Mouse (Mus musculus) adrenal gland, postnatal 25 days (tissue): Measurements from ENCODE around the gene Erc2. TPM values are rescaled to one million over a fixed set of nuclear protein-coding genes. Genes with fewer than 3 reads are reported as not detected.
"Not testable (repeated sequence)": the region's sequence is repeated elsewhere in the genome, so short reads cannot be mapped to it uniquely, and the experiment has no call there.

Experiments
- DNase-seq: peaks from one replicate; pipeline ENCODE4 v3.0.0; 2021; ENCODE audit warnings: mixed read lengths
- total RNA-seq: library from RNA; stranded (reverse); gene quantifications from 2 replicates; pipeline ENCODE4 v1.2.3, GENCODE M21; 2021

The Erc2 gene
- total RNA-seq, 1 experiment from 2014 or later = 15.2 TPM

- DNase-seq = no peak
These were observed 213.1 kb downstream of the Erc2 start for GRCm38 (mm10) chr14:27835351-27835750.

DNA sequence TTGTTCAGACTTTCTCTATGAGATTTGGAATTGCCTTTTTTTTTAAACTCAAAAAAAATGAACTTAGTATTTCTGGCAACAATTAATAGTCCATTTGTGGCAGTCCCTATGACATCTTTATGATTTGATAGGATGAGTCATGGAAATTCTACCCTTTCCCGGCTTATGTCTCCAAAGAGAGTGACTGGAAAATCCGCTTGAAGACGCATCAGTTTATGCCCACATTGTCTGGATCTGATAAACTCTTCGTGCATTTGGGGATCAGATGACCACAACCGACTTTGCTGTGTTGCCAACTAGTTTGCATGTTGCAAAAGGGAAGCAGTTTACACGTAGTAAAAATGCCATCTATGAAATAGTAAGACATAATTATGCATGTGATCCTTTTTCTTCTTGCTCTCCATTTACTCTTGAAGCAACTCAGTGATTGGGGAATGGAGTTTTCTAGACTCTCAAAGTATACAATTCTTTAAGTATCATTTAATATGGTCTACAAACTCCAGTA, 215.4 kb downstream of the Erc2 start:
- DNase-seq = no peak

DNA sequence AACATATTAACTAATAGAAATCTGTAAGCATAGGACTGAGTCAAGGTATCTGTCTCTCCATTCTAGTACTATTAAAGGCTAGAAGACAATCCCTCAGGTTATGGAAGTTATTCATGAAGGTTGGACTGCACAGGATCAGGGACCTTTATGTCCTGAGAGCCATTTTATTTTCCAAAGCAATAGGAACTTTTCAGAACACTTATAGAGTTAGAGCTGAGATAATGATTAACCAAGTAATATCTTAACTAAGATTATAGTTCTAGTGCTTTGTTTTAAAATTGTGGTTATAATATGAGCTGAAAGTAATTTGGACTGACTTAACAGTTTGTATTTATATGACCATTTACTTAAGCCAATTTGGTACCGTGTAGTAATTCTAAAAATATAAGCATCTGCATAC, 217.9 kb downstream of the Erc2 start:
- no peak for DNase-seq

GRCm38 (mm10) chr14:27846875-27847274, 224.6 kb downstream of the Erc2 start:
- DNase-seq = no peak

DNA sequence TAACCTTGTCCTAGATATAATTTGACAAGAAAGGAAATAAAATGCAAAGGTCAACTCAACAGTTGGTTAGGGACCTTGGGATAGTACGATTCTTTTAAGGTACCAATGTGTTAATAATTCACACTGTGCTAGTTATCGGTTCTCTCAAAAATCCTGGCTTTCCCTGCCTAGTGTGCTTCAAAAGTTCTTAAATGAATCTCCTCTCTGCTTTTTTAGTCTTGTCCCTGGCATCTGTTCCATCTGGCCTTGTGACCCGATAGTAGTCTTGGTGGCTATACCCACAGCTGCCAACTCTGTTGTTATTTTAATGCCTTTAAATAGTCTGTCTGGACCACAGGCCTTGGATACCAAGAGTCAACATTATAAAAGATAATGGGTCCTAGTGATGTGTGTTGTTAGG, 225.1 kb downstream of the Erc2 start:
- DNase-seq = no peak

DNA sequence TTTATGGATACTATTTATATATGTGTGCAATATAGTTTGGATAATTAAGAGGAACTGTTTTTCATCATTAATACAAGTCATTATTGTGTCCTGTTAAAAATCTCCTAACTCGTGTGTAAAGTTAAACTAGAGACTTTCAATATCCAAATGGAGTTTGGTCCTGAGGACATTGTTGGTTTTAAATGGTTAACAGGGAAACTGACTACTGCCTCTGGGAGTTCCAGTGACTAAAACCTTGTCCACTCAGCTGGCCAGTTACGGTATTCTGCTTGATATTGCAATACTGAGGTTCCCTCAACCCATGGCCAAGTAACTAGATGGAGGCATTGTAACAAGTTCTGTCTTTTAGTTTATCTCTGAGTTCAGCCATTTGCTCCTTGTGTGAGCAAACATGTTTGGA, 229.0 kb downstream of the Erc2 start:
- DNase-seq = no peak

GRCm38 (mm10) chr14:27852606-27853005, 230.4 kb downstream of the Erc2 start:
- DNase-seq = no peak

- DNase-seq = no peak
These were observed 238.3 kb downstream of the Erc2 start for GRCm38 (mm10) chr14:27860371-27861046.

- no peak for DNase-seq
These were observed 240.1 kb downstream of the Erc2 start for GRCm38 (mm10) chr14:27862299-27862698.

GRCm38 (mm10) chr14:27867386-27867785, 245.2 kb downstream of the Erc2 start:
- peak; percentile 10 for DNase-seq

DNA sequence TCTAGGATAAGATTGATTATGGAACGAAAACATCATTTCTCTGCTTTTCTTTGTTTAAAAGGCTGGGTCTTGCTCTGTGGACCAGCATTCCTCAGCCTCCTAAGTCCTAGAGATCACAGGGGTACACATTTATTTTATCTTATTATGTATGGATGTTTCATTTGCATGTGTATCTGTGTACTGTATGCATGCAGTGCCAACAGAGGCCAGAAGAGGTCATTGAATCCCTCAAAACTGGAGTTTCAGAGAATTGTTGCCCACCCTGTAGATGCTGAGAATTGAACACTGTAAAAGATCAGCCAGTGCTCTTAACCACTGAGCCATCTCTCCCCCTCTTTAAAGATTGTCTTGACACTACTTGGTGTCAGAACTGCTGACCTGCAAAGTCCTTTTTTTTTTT, 251.4 kb downstream of the Erc2 start:
- DNase-seq = no peak

DNA sequence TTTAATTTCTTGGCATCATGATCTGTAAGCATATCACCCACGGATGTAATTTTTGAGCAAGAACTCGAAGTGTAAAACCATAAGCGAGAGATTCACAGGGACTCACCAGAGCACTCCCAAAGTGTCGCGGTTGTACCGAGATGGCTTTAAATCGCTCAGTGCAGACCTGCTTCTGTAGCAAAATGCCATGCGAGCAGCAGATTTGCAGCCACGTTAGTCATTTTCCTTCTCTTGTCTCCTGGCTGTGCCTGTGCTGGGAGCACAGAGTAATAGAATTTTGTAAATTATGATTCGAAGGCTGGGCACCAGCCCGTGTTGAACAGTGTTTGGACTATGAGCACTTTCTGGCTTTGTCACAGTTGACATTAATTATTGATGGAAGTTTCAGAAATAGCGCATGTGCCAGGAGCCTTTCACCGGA, 253.8 kb downstream of the Erc2 start:
- DNase-seq = no peak

DNA sequence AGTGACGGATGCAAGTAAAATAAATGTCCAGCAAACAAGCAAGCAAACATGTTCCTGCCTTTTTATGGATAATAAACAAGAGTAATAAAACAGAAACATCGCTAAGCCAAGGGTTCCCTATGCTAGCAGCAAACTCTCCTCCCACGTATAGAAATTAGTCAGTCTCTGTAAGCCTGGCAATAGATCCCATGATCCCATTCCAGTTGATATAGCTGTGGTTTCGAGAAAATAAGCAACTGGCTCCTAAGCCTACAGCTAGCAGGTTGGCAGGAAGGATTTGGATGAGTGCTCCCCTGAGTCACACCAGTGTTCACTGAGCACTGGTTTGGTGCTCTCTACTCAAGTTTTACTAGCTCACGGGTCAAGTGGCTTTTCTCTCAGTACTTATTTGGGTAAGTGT, 259.7 kb downstream of the Erc2 start:
- no peak for DNase-seq

- DNase-seq = not testable (repeated sequence)
These were observed 264.1 kb downstream of the Erc2 start for GRCm38 (mm10) chr14:27886337-27886736.

- DNase-seq = no peak
These were observed 265.3 kb downstream of the Erc2 start for GRCm38 (mm10) chr14:27887488-27887887.

DNA sequence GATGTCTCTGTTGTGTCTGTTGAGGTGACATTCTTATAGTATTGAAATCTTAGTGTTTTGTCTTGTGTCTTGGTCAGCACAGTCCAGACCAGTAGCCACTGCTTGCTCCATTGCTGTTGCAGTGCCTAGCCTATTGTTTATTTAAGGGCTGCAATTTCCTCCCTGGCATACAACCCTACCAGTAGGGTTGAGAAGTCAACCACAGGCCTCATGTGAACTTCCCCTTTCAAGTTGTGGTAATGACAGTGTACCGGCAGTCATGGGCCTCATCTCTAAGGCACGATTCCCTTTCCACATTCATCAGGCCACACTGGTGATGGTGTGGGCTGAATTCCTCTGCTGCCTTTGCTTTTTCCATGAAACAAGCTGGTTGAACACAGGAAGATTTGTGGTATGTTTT, 267.4 kb downstream of the Erc2 start:
- DNase-seq = no peak

- DNase-seq = no peak
These were observed 270.2 kb downstream of the Erc2 start for GRCm38 (mm10) chr14:27892416-27892815.

GRCm38 (mm10) chr14:27901772-27902171, 279.5 kb downstream of the Erc2 start:
- no peak for DNase-seq

DNA sequence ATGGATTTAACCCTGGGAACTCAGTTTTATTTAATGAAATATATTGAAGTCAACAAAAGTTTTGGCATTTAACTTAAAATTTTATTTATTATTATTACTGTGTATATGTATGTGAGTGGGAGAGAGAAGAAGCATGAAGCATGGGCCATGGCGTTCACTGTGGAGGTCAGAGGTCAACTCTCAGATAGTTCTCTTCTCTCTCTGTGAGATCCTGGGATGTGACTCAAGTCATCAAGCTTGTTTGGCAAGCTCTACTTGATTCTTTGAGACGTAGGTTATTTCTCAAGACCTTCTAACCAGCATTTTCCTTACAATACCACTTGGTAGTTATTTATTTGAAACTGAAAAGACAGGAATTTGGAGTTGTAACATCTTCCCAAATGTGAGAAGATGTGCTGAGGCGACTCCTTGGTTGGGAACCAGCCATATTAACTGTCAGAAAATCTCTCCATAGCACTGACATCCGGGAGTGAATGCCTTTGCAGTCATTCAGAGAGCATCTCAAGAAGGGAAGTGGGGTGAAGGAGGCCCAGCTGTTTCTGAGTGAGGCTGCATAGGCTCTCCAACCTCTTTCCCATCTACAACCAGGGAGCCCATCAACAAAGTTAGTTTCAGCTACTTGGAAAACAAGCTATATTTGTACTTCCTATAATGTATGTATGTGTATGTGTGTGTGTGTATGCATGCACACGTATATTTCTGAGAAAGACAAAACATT, 299.6 kb downstream of the Erc2 start:
- no peak for DNase-seq

- DNase-seq = no peak
These were observed 305.1 kb downstream of the Erc2 start for GRCm38 (mm10) chr14:27927369-27927768.

DNA sequence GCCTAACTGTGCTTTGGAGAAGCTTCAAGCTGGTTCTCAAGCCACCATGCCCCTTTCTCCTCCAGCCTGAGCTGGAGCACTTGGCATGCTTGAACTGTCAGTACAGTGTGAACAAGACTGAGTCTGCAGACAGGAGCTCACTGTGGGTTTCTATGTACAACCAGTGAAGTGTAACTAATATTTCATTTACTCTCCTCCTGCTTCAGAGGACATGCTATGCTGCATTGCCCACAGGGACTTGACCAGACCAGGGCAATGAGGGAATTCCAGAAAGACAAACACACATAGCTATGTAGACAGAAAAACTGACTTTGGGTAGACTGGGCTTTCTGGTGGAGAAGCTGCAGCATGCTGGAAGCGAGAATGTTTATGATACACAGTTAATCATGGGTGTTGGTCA, 311.3 kb downstream of the Erc2 start:
- DNase-seq = no peak

DNA sequence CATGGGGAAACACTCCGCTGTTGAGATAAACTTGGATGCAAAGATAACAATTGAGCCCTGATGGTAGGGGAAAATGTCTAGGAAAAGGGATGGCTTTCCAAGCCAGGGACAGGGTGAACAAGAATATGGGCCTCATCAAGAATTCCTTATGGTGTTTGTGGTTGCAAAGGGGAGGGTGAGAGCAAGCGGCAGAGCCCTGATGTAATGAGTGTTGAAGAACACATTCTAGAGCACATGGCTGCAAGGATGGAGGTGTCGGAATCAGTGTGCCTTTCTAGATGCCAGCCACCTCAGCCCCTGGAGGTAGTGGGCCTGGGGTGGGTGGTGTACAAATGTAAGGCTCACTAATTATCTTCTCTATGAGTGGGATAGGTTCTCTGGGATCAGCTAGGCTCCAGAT, 313.5 kb downstream of the Erc2 start:
- no peak for DNase-seq

DNA sequence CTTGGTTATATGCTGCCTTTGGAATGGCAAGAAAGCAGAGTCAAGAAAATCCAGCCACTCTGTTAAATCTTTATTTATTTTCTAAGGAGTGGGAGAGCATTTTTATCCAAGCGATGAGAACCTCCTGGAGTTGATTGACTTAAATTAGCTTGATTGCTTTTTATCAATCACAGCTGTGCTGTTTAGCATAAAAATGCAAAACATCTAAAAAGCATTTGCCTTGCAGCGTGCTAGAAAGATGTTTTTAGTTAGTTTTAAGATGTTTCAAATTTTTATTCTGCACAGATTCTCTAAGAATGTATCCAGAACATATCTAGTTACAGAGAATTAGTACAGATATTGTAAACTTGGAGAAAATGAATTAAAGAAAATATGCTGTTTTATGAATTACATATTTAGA, 315.7 kb downstream of the Erc2 start:
- no peak for DNase-seq

- DNase-seq = no peak
These were observed 323.0 kb downstream of the Erc2 start for GRCm38 (mm10) chr14:27945276-27945675.
